Mouse (Mus musculus): ENCODE measurements around the gene Slc25a18. TPM values are rescaled to one million over a fixed set of nuclear protein-coding genes. Genes with fewer than 3 reads are reported as not detected.
"Not testable (repeated sequence)": the region's sequence is repeated elsewhere in the genome, so short reads cannot be mapped to it uniquely, and the experiment has no call there.

The Slc25a18 gene
- polyA plus RNA-seq, 1 experiment: not detected

- no peak for DNase-seq (ENCODE audit: low spot score)
Measured at GRCm38 (mm10) chr6:120796111-120796510, 22.7 kb downstream of the Slc25a18 start.

GRCm38 (mm10) chr6:120798019-120798418 lies 24.6 kb downstream of the Slc25a18 start:
- DNase-seq (ENCODE audit: low spot score): peak; percentile 35

- DNase-seq (ENCODE audit: low spot score): no peak
Measured at GRCm38 (mm10) chr6:120798905-120799304, 25.5 kb downstream of the Slc25a18 start.

- no peak for DNase-seq (ENCODE audit: low spot score)
Measured at GRCm38 (mm10) chr6:120799581-120800041, 26.2 kb downstream of the Slc25a18 start.

- no peak for DNase-seq (ENCODE audit: low spot score)
Measured at GRCm38 (mm10) chr6:120806999-120807737, 33.8 kb downstream of the Slc25a18 start.

- no peak for DNase-seq (ENCODE audit: low spot score)
Measured at GRCm38 (mm10) chr6:120807738-120808081, 34.3 kb downstream of the Slc25a18 start.

GRCm38 (mm10) chr6:120811999-120812398 lies 38.6 kb downstream of the Slc25a18 start:
- DNase-seq (ENCODE audit: low spot score): not testable (repeated sequence)

GRCm38 (mm10) chr6:120819294-120819693 lies 45.9 kb downstream of the Slc25a18 start:
- DNase-seq (ENCODE audit: low spot score): no peak

GRCm38 (mm10) chr6:120820144-120820543 lies 46.8 kb downstream of the Slc25a18 start:
- no peak for DNase-seq (ENCODE audit: low spot score)

GRCm38 (mm10) chr6:120820941-120821340 lies 47.6 kb downstream of the Slc25a18 start:
- DNase-seq (ENCODE audit: low spot score): no peak

GRCm38 (mm10) chr6:120821715-120822114 lies 48.3 kb downstream of the Slc25a18 start:
- DNase-seq (ENCODE audit: low spot score): no peak

GRCm38 (mm10) chr6:120822307-120822928 lies 49.0 kb downstream of the Slc25a18 start, which contains the start of gene Atp6v1e1:
TSS of gene Atp6v1e1 (minus strand) at chr6:120822793.
- peak; percentile 67 for DNase-seq (ENCODE audit: low spot score)

GRCm38 (mm10) chr6:120822937-120823614 lies 49.7 kb downstream of the Slc25a18 start:
- DNase-seq (ENCODE audit: low spot score): no peak

- no peak for DNase-seq (ENCODE audit: low spot score)
Measured at GRCm38 (mm10) chr6:120830056-120830455, 56.7 kb downstream of the Slc25a18 start.

GRCm38 (mm10) chr6:120830866-120831608 lies 57.7 kb downstream of the Slc25a18 start:
- DNase-seq (ENCODE audit: low spot score): no peak

GRCm38 (mm10) chr6:120832097-120832496 lies 58.7 kb downstream of the Slc25a18 start:
- DNase-seq (ENCODE audit: low spot score): no peak

- DNase-seq (ENCODE audit: low spot score): no peak
Measured at GRCm38 (mm10) chr6:120834766-120835321, 61.5 kb downstream of the Slc25a18 start.

- peak; percentile 99 for DNase-seq (ENCODE audit: low spot score)
Measured at GRCm38 (mm10) chr6:120835474-120836374, 62.3 kb downstream of the Slc25a18 start, which contains the start of gene Bcl2l13. TSS of gene Bcl2l13 (plus strand) at chr6:120836212.

- DNase-seq (ENCODE audit: low spot score): no peak
Measured at GRCm38 (mm10) chr6:120836389-120837151, 63.2 kb downstream of the Slc25a18 start.

- no peak for DNase-seq (ENCODE audit: low spot score)
Measured at GRCm38 (mm10) chr6:120837152-120837530, 63.8 kb downstream of the Slc25a18 start.
